Mouse (Mus musculus) thymus, adult 2 months (tissue): ENCODE measurements around the gene Macf1.

Source experiments
- CTCF ChIP-seq: fragments of 200-500 bp; IDR thresholded peaks from 2 replicates; pipeline ENCODE4 v1.5.1; 2012; ENCODE audit warnings: mild to moderate bottlenecking, control low read depth, low read length, moderate library complexity, borderline replicate concordance; ENCODE audit not compliant: control insufficient read depth, poor library complexity, insufficient read depth; ENCODE audit errors: extremely low read depth
- POLR2A ChIP-seq: fragments of 200-500 bp; IDR thresholded peaks from 2 replicates; pipeline ENCODE4 v1.6.1; 2012; ENCODE audit warnings: mild to moderate bottlenecking, low read length, control low read depth, moderate library complexity; ENCODE audit not compliant: control insufficient read depth, poor library complexity, insufficient read depth; ENCODE audit errors: extremely low read depth

DNA sequence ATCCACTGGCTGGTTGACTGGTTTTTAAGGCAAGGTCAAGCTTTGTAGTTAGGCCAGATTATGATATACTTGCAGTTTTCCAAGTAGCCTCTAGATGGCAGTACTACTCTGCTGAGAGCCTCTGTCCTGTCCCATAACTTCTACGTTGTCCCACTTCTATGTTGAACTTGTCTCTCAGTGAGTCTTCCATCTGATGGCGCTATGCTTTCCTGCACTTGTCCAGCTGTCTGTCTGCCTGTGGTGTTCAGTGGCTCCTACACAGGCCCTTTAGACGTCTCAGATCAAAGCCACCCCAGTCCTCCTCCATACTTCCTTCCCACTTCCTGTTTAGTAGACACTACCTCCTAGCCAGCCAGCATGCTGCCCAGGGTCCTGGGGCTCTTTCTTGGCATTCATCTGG, 378.4 kb downstream of the Macf1 start:
- no peak for TF ChIP-seq POLR2A
- no peak for TF ChIP-seq CTCF
